Mouse (Mus musculus) spleen, postnatal 14 days (tissue): ENCODE data around the gene Ebi3.
"Not testable (repeated sequence)": the region's sequence is repeated elsewhere in the genome, so short reads cannot be mapped to it uniquely, and the experiment has no call there.

Source experiments
- DNase-seq, 2 experiments: peaks; one replicate each; pipeline ENCODE4 v3.0.0; 2021 to 2022; ENCODE audit warnings: low spot score in 2 of 2

Ebi3 gene

DNA sequence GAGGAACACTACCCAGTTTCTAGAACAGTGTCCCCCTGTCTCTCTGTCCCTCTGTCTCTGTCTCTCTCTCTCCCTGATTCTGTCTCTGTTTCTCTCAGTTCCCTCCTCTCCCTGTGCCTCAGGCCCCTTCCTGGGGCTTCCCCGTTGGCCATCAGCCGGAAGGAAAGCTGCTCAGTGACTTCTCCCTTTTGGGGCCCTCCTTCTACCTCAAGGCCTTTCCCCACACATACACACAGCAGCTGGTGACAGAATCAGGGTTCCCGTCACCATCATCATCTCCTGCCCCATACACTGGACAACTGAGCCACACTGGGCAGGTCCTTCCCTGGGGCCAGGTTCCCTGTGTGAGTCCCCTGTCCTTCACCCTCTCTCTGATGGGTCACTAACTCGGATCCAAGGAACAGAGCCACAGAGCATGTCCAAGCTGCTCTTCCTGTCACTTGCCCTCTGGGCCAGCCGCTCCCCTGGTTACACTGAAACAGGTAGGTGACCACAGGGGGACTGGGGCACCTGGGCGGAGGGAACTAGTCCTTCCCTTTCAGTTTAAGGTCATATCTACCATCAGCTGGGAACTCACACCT is at the start of gene Ebi3:
Gene Ebi3, plus strand, starts transcription at position 194 of the 581 bp plus-strand sequence.
- peak in 1 of 2 experiments; percentile 21 for DNase-seq

DNA sequence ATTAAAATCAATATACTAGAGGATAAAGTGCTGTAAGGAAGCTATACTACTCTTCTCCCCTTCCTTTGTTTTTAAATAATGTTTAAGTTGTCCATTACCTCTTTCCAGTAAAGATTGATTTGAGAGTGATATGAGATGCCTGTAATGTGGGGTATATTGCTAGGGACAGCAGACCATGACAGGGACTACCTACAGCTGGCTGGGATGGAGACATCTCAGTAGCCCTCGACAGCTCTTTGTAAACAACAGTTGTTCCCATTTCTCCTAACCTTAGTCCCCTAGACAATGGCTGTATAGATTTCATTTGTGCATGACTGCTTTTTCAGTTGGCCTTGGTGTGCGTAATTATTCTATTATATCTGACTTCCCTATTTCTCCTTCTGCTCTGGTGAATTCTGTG is 49.4 kb upstream of the Ebi3 start:
- no peak for DNase-seq

DNA sequence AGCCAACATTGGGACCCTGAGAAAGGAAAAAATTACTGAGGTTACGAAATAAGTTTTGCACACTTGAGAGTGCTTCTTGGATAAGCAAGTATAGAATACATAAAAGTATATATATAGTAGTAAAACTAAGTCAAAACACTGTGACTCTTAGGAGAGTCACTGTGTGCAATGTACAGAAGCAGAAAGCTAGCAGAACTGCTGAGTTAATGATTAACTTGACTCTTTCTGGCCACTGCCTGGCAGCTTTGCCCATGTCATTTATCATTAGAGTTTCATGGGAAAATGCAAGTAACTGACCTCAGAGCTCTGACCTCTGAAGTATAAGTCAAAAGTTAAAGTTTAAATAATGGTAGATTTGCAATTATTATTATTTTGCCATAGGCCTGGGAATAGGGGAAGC is 48.8 kb upstream of the Ebi3 start:
- no peak for DNase-seq

DNA sequence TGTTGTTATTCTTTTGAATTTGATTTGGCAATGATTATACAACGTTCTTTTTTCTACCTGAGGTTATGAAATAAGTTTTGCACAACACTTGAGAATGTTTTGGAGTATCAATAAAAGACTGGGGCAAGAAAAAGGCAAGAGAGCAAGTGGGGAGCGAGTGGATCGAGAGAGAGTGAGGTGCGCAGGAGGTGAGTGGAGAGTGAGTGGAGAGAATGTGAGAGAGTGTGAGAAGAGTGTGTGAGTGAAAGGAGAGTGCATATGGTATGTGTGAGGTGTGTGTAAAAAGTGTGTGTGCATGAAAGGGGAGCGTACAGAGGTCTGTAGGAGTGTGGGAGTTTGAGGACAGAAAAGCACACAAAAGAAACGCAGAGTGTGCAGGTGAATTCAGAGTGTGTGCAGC is 48.3 kb upstream of the Ebi3 start:
- no peak for DNase-seq

DNA sequence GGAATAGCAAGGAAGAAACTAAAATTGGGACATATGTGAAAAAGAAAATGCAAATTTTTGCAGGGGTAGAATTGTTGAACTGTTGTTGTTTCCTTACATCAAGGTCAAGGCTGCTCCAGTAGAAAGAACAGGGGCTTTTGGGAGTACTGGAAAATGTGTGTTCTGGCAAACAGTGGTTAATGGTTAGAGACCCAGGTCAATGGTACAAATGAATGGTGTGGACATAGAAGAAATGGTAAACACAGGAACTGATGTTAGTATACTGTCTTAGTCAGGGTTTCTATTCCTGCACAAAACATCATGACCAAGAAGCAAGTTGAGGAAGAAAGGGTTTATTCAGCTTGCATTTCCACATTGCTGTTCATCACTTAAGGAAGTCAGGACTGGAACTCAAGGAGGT is 45.8 kb upstream of the Ebi3 start:
- DNase-seq = no peak

DNA sequence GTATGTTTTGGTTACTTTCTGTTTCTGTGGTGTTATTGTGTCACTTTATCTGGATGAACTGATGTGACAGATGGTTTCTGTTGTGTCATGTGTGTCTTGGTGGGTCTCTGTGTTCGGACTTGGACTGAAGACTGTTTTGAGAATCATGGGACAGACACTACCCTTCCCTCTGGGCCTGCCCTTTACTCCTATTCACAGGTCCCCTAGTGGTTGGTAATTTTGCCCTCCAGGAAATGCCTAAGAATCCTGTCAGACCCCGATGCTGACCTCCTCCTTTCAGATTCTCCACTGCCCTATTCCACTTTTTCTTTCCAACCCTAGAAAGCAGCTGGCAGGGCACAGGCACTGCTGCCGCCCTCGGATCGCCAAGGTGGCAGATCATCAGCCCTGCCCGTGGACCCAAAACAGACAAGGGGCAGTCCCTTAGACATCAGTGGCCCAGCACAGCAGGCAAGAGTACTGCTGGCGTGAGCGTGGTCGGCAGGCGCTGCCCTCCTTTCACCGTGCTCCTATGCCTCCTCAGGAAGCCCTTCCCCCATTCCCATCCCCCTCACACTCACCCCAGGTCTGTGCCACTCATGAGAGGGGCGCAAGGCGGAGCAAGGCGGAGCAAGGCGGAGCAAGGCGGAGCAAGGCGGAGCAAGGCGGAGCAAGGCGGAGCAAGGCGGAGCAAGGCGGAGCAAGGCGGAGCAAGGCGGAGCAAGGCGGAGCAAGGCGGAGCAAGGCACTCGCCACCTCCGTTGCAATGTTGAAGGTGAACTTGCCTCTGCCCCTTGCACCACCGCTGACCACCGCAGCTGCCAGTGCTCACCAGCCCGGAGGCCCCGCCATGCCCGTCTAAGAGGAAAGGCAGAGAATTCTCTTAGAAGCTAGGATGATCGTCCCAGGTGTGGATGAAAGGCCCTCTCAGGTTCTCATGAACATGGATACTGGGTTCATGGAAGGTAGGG is 20.6 kb upstream of the Ebi3 start:
- no peak for DNase-seq

DNA sequence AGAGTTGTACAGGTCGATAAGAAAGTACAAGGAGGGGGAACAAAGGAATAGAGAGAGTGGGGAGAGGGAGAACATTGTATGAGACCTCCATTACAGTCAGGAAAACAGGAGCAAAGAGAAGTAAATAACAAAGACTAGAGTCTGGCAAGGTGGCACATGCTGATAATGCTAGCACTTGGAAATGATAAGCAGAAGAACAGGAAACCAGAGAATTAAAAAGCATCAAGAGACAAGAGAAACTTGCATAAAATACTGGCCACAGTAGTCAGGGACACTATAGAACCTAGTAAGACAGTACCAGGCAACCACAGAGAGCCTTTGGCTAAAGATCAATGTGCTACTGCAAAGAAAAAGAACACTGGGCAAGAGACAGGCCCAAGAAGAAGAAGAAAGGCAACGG is 19.8 kb upstream of the Ebi3 start:
- no peak for DNase-seq

DNA sequence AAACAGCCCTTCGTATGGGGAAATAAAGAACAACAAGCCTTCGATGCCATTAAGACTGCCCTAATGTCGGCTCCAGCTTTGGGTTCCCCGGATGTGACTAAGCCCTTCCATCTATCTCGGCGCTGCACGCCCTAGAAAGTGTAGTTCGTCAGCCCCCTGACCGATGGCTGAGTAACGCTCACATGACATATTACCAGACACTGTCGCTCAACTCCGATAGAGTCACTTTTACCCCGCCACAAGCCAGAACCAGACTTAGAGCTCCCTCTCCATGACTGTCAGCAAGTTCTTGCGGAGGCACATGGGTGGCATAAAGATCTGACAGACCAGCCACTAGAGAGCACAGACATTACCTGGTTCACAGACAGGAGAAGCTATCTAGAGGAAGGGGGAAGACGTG is 19.2 kb upstream of the Ebi3 start:
- no peak for DNase-seq

DNA sequence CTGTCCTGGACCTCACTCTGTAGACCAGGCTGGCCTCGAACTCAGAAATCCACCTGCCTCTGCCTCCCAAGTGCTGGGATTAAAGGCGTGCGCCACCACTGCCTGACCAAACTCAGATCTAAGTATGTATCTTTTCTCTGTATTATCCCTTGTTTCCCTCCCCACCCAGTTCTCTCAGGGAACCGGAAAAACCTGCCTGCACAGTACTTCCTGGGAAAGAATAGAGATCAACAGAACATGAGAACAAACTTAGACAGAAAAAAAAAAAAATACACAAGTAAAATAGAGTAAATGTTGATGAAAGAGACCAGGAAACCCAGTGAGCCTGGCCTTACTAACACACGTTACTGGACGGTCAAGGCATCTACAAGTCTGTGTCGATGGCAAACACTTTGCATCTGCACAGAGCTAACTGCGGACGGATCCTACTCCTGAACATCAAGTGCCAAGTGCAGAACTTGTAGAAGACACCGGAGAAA is 8.0 kb upstream of the Ebi3 start:
- not testable (repeated sequence) for DNase-seq

DNA sequence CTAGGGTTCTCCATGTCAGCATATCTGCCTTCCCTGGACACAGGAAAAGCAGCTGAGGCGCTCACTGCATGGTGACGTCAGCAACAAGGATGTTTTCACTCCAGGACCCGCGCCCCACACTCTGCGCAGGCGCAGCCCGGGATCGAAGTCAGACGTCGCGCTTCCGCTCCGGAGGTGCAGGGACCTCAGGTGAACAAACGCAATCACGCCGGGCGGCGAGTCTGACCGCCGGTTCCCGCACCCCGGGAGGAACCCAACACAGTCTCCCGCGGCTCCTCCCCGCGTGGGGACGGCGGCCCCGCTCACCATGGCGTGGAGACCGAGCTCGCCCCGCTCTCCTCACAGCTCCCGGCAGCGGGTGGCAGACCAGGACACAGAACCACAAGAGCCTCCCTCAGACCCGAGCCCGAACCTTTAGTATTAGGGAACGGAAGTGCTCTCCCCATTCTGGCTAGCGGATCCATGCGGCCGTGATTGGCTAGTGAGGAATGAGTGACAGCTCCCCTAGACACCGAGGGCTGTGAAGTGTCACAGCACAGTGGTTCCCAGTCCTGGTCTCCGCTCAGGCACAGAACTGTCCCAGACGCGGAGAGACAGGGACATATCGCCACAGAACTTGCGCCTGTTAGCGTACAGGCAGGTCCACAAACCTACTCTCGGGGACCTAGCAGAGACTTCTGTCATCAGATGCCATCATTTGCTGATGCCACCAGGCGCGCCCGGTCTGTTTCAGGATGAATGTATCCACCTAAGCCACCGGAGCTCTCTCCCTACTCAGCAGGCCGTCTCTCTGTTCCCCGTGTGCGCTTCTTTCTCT is 7.4 kb upstream of the Ebi3 start:
- DNase-seq = peak; percentile 68 to 75

DNA sequence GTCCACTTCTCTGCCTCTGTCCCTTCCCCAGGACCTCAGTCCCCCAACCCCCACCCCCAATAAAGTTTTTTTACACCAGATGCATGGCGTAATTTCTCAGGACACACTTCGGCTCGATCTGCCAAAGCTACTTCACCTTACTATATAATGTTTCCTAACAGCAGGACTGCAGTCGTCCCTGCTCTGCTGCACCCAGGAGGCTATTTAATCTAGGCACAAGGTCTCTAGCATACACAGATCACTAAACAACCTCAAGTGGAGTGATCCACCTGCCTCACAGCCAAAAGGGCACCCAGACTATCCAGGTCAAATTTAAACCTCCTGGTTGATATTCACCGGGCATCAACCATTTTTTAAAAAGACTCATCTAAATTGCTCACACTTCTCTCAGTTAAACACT is 6.7 kb upstream of the Ebi3 start:
- no peak for DNase-seq

DNA sequence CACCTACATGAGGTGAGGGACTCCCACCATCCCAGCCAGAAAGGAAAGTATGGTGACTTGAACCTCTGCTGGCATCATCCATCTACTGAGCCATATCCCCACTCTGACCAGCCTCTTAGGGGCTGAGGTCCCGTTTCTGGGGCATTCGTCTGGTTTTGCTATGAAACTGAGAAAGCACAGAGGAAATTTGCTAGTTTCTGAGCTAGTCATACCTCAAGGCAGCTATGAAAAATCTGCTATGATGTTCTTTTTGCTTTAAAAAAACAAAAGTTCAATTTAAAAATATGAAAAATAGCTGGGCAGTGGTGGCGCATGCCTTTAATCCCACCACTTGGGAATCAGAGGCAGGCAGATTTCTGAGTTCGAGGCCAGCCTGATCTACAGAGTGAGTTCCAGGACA is 3.8 kb upstream of the Ebi3 start:
- no peak for DNase-seq

DNA sequence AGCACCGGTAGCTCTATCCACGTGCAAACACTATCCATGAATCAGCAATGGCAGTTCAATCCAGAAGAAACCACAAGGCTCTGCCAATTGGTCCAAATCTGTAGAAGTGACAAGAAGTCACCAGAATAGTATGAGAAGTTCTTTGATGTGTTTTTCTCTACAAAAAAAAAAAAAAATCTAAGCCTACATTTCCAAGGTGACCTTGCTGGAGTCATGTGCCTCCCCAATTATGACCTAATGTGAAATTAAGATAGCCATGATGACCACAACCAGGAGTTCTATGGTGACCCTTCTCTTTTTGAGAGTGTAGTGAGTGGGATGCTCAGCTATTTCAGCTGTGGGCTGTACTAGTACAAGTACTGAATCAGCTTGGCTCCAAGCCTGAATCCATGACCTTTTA is 3.0 kb upstream of the Ebi3 start, which contains the start of gene Zfp119b:
Gene Zfp119b, minus strand, starts transcription at position 101 of the 400 bp plus-strand sequence.
- DNase-seq = no peak

DNA sequence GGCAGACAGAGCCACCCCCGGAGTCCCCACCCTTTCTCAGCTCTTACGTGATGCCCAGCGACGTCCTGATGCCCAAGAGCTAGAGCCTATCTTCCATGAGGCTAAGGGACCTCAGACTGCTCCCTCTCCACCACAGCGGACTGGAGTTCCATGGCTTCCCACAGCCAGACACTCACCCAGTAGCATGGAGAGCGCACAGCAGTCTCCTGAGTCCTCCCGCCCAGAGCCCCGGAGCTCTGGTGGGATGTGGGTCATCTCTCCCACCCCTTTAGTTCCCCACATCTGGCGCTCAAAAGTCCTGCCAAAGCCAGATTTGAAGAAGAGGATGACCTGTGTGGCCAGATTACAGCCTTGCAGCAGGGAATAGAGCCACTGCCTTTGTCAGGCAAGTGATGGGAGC is 1.8 kb upstream of the Ebi3 start:
- no peak for DNase-seq

DNA sequence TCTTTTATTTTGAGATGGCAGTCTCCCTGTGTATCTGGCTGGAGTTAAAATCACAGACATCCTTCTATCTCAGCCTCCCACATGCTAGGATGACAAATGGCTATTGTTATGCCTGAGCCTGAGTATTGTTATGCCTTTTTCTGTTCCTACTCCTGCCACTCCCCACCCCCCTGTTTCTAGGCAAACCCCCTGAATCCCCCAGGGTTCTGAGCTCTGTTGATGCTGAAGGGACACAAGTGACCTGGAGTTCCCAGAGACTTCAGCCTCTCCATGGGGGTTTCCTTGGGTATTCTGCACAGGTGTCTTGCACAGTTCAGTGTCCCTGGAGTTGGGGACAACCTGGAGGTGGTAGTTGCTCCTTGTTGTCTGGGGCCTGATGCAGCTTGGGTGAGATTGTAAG is 399 bp upstream of the Ebi3 start:
- no peak for DNase-seq

DNA sequence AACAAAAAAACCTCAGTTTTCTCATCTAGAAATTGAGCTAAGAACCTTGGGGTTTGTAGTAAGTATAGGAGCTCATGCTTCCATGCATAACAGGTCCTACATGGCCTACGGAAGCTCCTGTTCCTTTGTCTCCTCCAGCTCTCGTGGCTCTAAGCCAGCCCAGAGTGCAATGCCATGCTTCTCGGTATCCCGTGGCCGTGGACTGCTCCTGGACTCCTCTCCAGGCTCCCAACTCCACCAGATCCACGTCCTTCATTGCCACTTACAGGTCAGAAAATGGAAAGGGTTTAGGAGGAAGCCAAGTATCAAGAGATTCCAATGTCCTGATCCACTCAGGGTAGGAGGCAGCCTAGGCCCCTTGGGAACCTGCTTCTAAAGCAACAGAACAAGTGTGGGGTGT is 1.3 kb downstream of the Ebi3 start:
- DNase-seq = no peak

DNA sequence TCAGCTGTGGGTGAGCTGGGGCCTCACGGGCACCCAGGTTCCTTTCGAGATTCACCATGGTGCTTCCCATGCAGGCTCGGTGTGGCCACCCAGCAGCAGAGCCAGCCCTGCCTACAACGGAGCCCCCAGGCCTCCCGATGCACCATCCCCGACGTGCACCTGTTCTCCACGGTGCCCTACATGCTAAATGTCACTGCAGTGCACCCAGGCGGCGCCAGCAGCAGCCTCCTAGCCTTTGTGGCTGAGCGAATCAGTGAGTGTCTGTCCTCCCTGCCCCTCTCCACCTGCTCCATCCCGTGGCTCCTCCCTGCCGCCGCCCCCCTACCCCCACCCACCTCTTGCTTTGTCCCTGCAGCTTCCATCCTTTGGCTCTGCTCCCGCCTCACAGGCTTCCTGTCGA is 1.8 kb downstream of the Ebi3 start:
- no peak for DNase-seq

DNA sequence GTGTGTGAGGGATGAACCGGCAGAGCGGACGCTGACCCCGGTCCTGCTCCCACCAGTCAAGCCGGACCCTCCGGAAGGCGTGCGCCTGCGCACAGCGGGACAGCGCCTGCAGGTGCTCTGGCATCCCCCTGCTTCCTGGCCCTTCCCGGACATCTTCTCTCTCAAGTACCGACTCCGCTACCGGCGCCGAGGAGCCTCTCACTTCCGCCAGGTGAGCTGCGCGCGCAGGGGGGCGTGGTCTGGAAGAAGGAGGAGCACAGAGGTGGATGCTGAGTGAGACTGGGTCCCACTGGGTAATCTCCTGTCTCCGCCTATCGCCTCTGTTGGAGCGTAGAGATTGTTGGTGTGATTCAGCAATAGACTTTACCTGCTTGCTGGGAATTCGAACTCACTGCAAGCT is 3.7 kb downstream of the Ebi3 start:
- DNase-seq = peak; percentile 44 to 56

DNA sequence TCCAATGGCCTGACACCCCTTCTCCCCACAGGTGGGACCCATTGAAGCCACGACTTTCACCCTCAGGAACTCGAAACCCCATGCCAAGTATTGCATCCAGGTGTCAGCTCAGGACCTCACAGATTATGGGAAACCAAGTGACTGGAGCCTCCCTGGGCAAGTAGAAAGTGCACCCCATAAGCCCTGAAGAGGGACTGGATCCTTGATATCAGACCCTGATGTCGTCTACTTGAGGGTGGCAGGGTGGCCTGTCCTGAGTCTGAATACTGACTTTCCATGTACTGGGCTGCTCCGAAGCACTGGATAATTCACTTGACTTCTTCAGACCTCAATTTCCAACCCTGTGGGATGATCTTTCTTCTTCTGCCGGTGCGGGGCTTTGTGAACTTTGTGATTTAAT is 4.2 kb downstream of the Ebi3 start:
- DNase-seq = no peak

DNA sequence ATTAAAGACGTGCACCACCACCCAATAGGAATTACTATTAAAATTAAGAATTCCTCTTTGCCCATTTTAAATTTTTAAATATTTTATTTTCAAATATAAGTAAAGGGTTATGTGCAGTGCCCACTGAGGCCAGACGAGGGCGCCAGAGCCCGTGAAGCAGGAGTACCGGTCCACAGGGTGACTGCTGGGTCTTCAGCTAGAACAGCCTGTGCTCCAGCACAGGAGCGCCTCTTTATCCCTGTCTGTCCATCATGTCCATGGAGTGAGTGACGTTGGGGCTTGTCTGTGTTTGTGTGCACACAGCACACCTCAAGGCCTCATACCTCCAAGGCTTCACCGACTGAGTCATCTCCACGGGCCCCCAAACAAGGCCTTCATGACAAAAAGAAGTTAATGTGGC is 4.7 kb downstream of the Ebi3 start:
- peak; percentile 47 to 75 for DNase-seq

DNA sequence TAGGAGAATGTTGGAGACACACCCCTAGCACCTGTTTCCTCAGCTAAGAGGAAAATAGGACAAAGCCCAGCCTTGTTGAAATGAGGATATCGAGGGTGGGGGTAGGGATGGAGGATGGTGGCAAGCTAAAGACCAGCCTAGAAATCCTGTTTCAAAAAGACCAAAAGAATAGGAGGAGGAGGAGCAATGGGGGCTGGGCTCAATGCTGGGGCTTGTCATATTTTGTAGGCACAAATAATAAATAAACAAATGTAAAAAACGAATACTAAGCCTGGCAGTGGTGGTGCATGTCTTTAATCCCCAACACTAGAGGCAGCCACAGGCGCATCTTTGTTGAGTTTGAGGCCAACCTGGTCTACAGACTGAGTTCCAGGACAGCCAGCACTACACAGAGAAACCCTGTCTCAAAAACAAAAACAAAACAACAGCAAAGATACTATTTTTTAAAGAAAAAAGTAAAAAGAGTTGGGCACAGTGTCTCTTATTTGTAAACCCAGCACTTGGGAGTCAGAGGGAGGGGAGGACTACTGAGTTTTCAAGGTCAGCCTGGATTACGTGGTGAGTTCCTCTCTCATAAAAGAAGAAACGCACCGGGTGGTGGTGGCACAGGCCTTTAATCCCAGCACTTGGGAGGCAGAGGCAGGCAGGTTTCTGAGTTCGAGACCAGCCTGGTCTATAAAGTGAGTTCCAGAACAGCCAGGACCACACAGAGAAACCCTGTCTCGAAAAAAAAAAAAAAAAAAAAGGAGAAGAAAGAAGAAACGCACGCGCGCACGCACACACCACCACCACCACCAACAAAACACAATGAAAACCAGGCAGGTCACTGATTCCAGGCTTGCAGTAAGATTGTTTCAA is 5.5 kb downstream of the Ebi3 start:
- no peak for DNase-seq

DNA sequence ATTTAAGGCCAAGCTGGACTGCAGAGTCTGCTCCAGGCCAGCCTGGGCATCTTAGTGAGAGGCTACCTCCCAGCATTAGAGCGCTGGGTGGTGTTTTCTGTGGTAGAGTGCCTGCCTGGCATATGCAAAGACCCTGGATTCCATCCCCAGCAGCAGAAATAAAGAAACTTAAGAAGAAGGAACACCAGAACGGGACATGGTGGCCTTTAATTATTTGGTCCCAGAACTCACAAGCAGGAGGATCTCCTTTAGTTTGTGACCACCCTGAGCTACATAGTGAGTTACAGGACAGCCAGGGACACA is 6.1 kb downstream of the Ebi3 start:
- DNase-seq = no peak
